Mouse (Mus musculus): ENCODE data around the gene Defa35. TPM values are rescaled to one million over a fixed set of nuclear protein-coding genes. Genes with fewer than 3 reads are reported as not detected.
"Not testable (repeated sequence)": the region's sequence is repeated elsewhere in the genome, so short reads cannot be mapped to it uniquely, and the experiment has no call there.

The Defa35 gene
- not detected in 2 replicates for polyA plus RNA-seq (2015; fragmentation: Nextera tagmentation; extraction: Ambion mirVana)

DNA sequence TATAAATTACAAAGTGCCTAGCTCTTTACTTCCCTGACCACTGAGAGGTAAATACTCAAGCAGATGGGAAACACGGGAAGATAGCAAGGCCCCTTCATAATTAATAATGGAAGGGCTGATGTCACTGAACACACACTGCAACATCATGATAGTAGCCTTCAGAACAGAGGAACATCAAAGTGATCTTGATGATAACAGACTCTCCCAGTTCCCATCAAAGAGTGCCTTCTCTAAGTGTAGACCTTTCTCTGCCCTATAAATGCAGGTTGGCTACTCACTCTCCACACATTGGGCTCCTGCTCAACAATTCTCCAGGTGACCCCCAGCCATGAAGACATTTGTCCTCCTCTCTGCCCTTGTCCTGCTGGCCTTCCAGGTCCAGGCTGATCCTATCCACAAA lies at the start of gene Defa35:
Gene Defa35 (plus strand): TSS at position 301 of the 400 bp plus-strand sequence.
- H3K9me3 ChIP-seq (replicated peaks; ENCODE audit: control insufficient read depth, low read length); H3K36me3 ChIP-seq (ENCODE audit: control insufficient read depth, insufficient read depth, low read length); H3K4me1 ChIP-seq (ENCODE audit: control insufficient read depth, insufficient read depth, low read length); H3K27me3 ChIP-seq (ENCODE audit: control insufficient read depth, insufficient read depth, low read length); ATAC-seq (ENCODE audit: insufficient read depth, low FRiP score); H3K4me2 ChIP-seq (ENCODE audit: low read depth, low read length); H3K27ac ChIP-seq (ENCODE audit: low read length); H3K9ac ChIP-seq (ENCODE audit: low read length); H3K4me3 ChIP-seq (replicated peaks; ENCODE audit: low read length): not testable (repeated sequence)
- WGBS: 82% methylated on average over 1 of the region's 1 CpGs

DNA sequence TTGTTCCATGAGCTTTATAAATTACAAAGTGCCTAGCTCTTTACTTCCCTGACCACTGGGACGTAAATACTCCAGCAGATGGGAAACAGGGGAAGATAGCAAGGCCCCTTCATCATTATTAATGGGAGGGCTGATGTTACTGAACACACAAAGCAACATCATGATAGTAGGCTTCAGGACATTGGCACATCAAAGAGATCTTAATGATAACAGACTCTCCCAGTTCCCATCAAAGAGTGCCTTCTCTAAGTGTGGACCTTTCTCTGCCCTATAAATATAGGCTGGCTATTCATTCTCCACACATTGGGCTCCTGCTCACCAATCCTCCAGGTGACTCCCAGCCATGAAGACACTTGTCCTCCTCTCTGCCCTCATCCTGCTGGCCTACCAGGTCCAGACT lies 39.6 kb upstream of the Defa35 start, which contains the start of gene Defa21:
Gene Defa21 (plus strand): TSS at position 301 of the 400 bp plus-strand sequence.
- not testable (repeated sequence) for H3K9ac ChIP-seq (ENCODE audit: low read length); H3K4me1 ChIP-seq (ENCODE audit: control insufficient read depth, insufficient read depth, low read length); H3K9me3 ChIP-seq (replicated peaks; ENCODE audit: control insufficient read depth, low read length); H3K4me2 ChIP-seq (ENCODE audit: low read depth, low read length); H3K27ac ChIP-seq (ENCODE audit: low read length); H3K4me3 ChIP-seq (replicated peaks; ENCODE audit: low read length); ATAC-seq (ENCODE audit: insufficient read depth, low FRiP score); H3K27me3 ChIP-seq (ENCODE audit: control insufficient read depth, insufficient read depth, low read length); H3K36me3 ChIP-seq (ENCODE audit: control insufficient read depth, insufficient read depth, low read length)
- WGBS: no CpG with 5 or more reads among the region's 1 CpGs

GRCm38 (mm10) chr8:21054747-21055146 lies 10.1 kb upstream of the Defa35 start, which contains the start of gene Defa23:
TSS of gene Defa23 (plus strand) at chr8:21055047.
- not testable (repeated sequence) for H3K36me3 ChIP-seq (ENCODE audit: control insufficient read depth, insufficient read depth, low read length); H3K4me3 ChIP-seq (replicated peaks; ENCODE audit: low read length); H3K27me3 ChIP-seq (ENCODE audit: control insufficient read depth, insufficient read depth, low read length); H3K9me3 ChIP-seq (replicated peaks; ENCODE audit: control insufficient read depth, low read length); H3K27ac ChIP-seq (ENCODE audit: low read length); H3K4me1 ChIP-seq (ENCODE audit: control insufficient read depth, insufficient read depth, low read length); H3K9ac ChIP-seq (ENCODE audit: low read length); H3K4me2 ChIP-seq (ENCODE audit: low read depth, low read length); ATAC-seq (ENCODE audit: insufficient read depth, low FRiP score)
- no CpG with 5 or more reads among the region's 1 CpGs for WGBS

DNA sequence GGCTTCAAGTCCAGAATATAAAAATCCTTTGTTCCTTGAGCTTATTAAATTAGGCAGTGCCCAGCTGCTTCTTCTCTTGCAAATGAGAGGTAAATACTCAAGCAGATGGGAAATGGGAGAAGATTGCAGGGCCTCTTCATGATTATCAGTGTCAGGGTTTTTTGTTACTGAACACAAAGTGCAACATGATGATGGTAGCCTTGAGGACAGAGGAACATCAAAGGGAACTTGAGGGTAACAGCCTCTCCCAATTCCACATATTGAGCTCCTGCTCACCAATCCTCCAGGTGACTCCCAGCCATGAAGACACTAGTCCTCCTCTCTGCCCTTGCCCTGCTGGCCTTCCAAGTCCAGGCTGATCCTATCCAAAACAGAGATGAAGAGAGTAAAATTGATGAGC lies 19.3 kb downstream of the Defa35 start, which contains the start of gene Defa25:
Gene Defa25 (plus strand): TSS at position 301 of the 400 bp plus-strand sequence.
- not testable (repeated sequence) for H3K4me1 ChIP-seq (ENCODE audit: control insufficient read depth, insufficient read depth, low read length); H3K9ac ChIP-seq (ENCODE audit: low read length); H3K27me3 ChIP-seq (ENCODE audit: control insufficient read depth, insufficient read depth, low read length); H3K27ac ChIP-seq (ENCODE audit: low read length); ATAC-seq (ENCODE audit: insufficient read depth, low FRiP score); H3K4me3 ChIP-seq (replicated peaks; ENCODE audit: low read length); H3K4me2 ChIP-seq (ENCODE audit: low read depth, low read length); H3K36me3 ChIP-seq (ENCODE audit: control insufficient read depth, insufficient read depth, low read length); H3K9me3 ChIP-seq (replicated peaks; ENCODE audit: control insufficient read depth, low read length)

GRCm38 (mm10) chr8:21093106-21093505 lies 28.3 kb downstream of the Defa35 start:
- Histone ChIP-seq H3K4me1 (ENCODE audit: control insufficient read depth, insufficient read depth, low read length) (no peaks in the 10 kb centered on the region), H3K27me3 (ENCODE audit: control insufficient read depth, insufficient read depth, low read length) (no peaks in the 10 kb centered on the region), H3K4me3 (replicated peaks; ENCODE audit: low read length) (no peak overlapping the region), H3K9ac (ENCODE audit: low read length) (no peak overlapping the region), H3K4me2 (ENCODE audit: low read depth, low read length) (no peak overlapping the region), H3K9me3 (replicated peaks; ENCODE audit: control insufficient read depth, low read length) (no peaks in the 10 kb centered on the region), H3K27ac (ENCODE audit: low read length) (no peak overlapping the region), H3K36me3 (ENCODE audit: control insufficient read depth, insufficient read depth, low read length) (no peaks in the 10 kb centered on the region)
- ATAC-seq (ENCODE audit: insufficient read depth, low FRiP score): no peak
- 37% methylated on average over 4 of the region's 4 CpGs for WGBS

DNA sequence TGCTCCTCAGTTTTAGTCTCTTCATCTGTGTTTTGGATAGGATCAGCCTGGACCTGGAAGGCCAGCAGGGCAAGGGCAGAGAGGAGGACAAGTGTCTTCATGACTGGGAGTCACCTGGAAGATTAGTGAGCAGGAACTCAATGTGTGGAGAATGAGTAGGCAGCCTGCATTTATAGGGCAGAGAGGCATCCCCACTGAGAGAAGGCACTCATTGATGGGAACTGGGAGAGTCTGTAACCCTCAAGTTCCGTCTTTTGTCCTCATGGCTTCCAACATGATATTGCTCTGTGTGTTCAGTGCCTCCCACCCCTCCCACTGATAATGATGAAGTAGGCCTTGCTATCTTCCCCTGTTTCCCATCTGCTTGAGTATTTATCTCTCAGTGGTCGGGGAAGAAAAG lies 31.1 kb downstream of the Defa35 start, which contains the start of gene Gm14851:
Gene Gm14851 (minus strand): TSS at position 101 of the 400 bp plus-strand sequence.
- not testable (repeated sequence) for H3K9ac ChIP-seq (ENCODE audit: low read length); H3K36me3 ChIP-seq (ENCODE audit: control insufficient read depth, insufficient read depth, low read length); H3K9me3 ChIP-seq (replicated peaks; ENCODE audit: control insufficient read depth, low read length); H3K4me1 ChIP-seq (ENCODE audit: control insufficient read depth, insufficient read depth, low read length); H3K27ac ChIP-seq (ENCODE audit: low read length); H3K27me3 ChIP-seq (ENCODE audit: control insufficient read depth, insufficient read depth, low read length); H3K4me2 ChIP-seq (ENCODE audit: low read depth, low read length); H3K4me3 ChIP-seq (replicated peaks; ENCODE audit: low read length); ATAC-seq (ENCODE audit: insufficient read depth, low FRiP score)
- WGBS: no CpG with 5 or more reads among the region's 2 CpGs

Other genes starting within 250 kb of the Defa35 start
- not detected in 2 replicates for gene Defb33, start 172.4 kb upstream of the Defa35 start, polyA plus RNA-seq (2015; fragmentation: Nextera tagmentation; extraction: Ambion mirVana)
- gene Gm15056, start 162.4 kb upstream of the Defa35 start, polyA plus RNA-seq (2015; fragmentation: Nextera tagmentation; extraction: Ambion mirVana): not detected in 2 replicates
- not detected in 2 replicates for gene Gm6040, start 143.0 kb upstream of the Defa35 start, polyA plus RNA-seq (2015; fragmentation: Nextera tagmentation; extraction: Ambion mirVana)
- gene AY761185, start 120.3 kb upstream of the Defa35 start, polyA plus RNA-seq (2015; fragmentation: Nextera tagmentation; extraction: Ambion mirVana): not detected in 2 replicates
- gene Defa21, start 39.5 kb upstream of the Defa35 start, polyA plus RNA-seq (2015; fragmentation: Nextera tagmentation; extraction: Ambion mirVana): not detected in 2 replicates
- not detected in 2 replicates for gene Defa23, start 10.0 kb upstream of the Defa35 start, polyA plus RNA-seq (2015; fragmentation: Nextera tagmentation; extraction: Ambion mirVana)
- not detected in 2 replicates for gene Defa25, start 19.4 kb downstream of the Defa35 start, polyA plus RNA-seq (2015; fragmentation: Nextera tagmentation; extraction: Ambion mirVana)
- gene Gm14851, start 31.0 kb downstream of the Defa35 start, polyA plus RNA-seq (2015; fragmentation: Nextera tagmentation; extraction: Ambion mirVana): not detected in 2 replicates
- gene Defa30, start 69.6 kb downstream of the Defa35 start, polyA plus RNA-seq (2015; fragmentation: Nextera tagmentation; extraction: Ambion mirVana): not detected in 2 replicates
- not detected in 2 replicates for gene Defa22, start 97.2 kb downstream of the Defa35 start, polyA plus RNA-seq (2015; fragmentation: Nextera tagmentation; extraction: Ambion mirVana)
- gene Defa31, start 126.6 kb downstream of the Defa35 start, polyA plus RNA-seq (2015; fragmentation: Nextera tagmentation; extraction: Ambion mirVana): not detected in 2 replicates
- not detected in 2 replicates for gene Gm15293, start 136.5 kb downstream of the Defa35 start, polyA plus RNA-seq (2015; fragmentation: Nextera tagmentation; extraction: Ambion mirVana)
- gene Gm15292, start 184.7 kb downstream of the Defa35 start, polyA plus RNA-seq (2015; fragmentation: Nextera tagmentation; extraction: Ambion mirVana): not detected in 2 replicates